Mouse (Mus musculus) midbrain, embryonic 14.5 days (tissue): Measurements from ENCODE around the gene Csnk1e. TPM values are rescaled to one million over a fixed set of nuclear protein-coding genes. Genes with fewer than 3 reads are reported as not detected.

ENCODE experiments used
- ATAC-seq: fragments of 200-750 bp; cut with Nextera tagmentation; 2 replicates; pipeline ENCODE4 v1.8.0; 2017; ENCODE audit warnings: moderate number of reproducible peaks, moderate library complexity; ENCODE audit not compliant: low FRiP score, low TSS enrichment
- DNase-seq: peaks from one replicate; pipeline ENCODE4 v3.0.0-alpha.2; 2015
- H3K27ac ChIP-seq: fragments of 300-500 bp; sonication (generic); replicated peaks from 2 replicates; pipeline ENCODE4 v1.5.1; 2014; ENCODE audit warnings: mild to moderate bottlenecking, low read depth, low read length, moderate library complexity
- H3K27me3 ChIP-seq: fragments of 300-500 bp; sonication (generic); 2 replicates; pipeline ENCODE4 v1.6.1; 2014; ENCODE audit warnings: low read length, control low read depth, mixed read lengths; ENCODE audit not compliant: control insufficient read depth, insufficient read depth
- H3K36me3 ChIP-seq: fragments of 300-500 bp; sonication (generic); 2 replicates; pipeline ENCODE4 v1.6.1; 2014; ENCODE audit warnings: low read length, control low read depth; ENCODE audit not compliant: control insufficient read depth, insufficient read depth
- H3K4me1 ChIP-seq: fragments of 300-500 bp; sonication (generic); 2 replicates; pipeline ENCODE4 v1.6.1; 2014; ENCODE audit warnings: mild to moderate bottlenecking, antibody characterized with exemption, low read length, control low read depth; ENCODE audit not compliant: control insufficient read depth, insufficient read depth
- H3K4me2 ChIP-seq: fragments of 300-500 bp; sonication (generic); 2 replicates; pipeline ENCODE4 v1.6.1; 2014; ENCODE audit warnings: mild to moderate bottlenecking, low read length, moderate library complexity
- H3K4me3 ChIP-seq: fragments of 300-500 bp; sonication (generic); replicated peaks from 2 replicates; pipeline ENCODE4 v1.5.1; 2014; ENCODE audit warnings: low read depth, low read length
- H3K9ac ChIP-seq: fragments of 300-500 bp; sonication (generic); replicated peaks from 2 replicates; pipeline ENCODE4 v1.6.1; 2014; ENCODE audit warnings: mild to moderate bottlenecking, low read length, moderate library complexity
- H3K9me3 ChIP-seq: fragments of 300-500 bp; sonication (generic); 2 replicates; pipeline ENCODE4 v1.6.1; 2016; ENCODE audit warnings: low read length, control low read depth, mixed read lengths; ENCODE audit not compliant: control insufficient read depth
- WGBS: fragments of 180-500 bp; shearing (Covaris S2); extraction: QIAGEN DNeasy Blood & Tissue Kit; methylation state at CpG from one replicate; pipeline ENCODE4 v1.1.7; 2014; 5-methylcytosine and 5-hydroxymethylcytosine counted together
- microRNA counts: library from miRNA; unstranded; fragments of <30 nt; microRNA quantifications from one replicate; lab custom pipeline; 2016
- microRNA-seq: library from miRNA; unstranded; fragments of <30 nt; microRNA quantifications from one replicate; pipeline ENCODE4, GENCODE M21; 2016
- polyA plus RNA-seq: library from polyadenylated mRNA; unstranded; fragments of >200 nt; fragmentation: Nextera tagmentation; extraction: Ambion mirVana; gene quantifications from 2 replicates; pipeline ENCODE4 v1.2.1, GENCODE M21; 2014

Gene Csnk1e
- polyA plus RNA-seq, 1 experiment from 2014 or later, result 225 TPM

GRCm38 (mm10) chr15:79374760-79375159 lies 80.6 kb downstream of the Csnk1e start:
- H3K4me3 ChIP-seq, result no peak overlapping the region
- H3K36me3 ChIP-seq, result peaks cover 69% of the 10 kb centered on the region
- DNase-seq (no peak), ATAC-seq (no peak)
- no peaks in the 10 kb centered on the region for H3K9me3 ChIP-seq
- no peak overlapping the region; the same call in 1 of the 2 replicates for H3K9ac ChIP-seq
- peak overlapping the region; percentile 37; the same call in 1 of the 2 replicates for H3K27ac ChIP-seq
- whole genome bisulfite sequencing, result 58% methylated on average over 3 of the region's 3 CpGs
- no peak overlapping the region for H3K4me2 ChIP-seq
- no peaks in the 10 kb centered on the region for H3K4me1 ChIP-seq
- no peaks in the 10 kb centered on the region for H3K27me3 ChIP-seq

GRCm38 (mm10) chr15:79370281-79370843 lies 85.0 kb downstream of the Csnk1e start:
- no peaks in the 10 kb centered on the region for H3K9me3 ChIP-seq
- DNase-seq (no peak), ATAC-seq (no peak)
- H3K36me3 ChIP-seq, result peaks cover 77% of the 10 kb centered on the region
- 0 out of 2 replicates have a peak overlapping the region, but pooled peaks have one; percentile 13 for H3K27ac ChIP-seq
- no peak overlapping the region for H3K4me2 ChIP-seq
- 71% methylated on average over 7 of the region's 7 CpGs for WGBS
- H3K9ac ChIP-seq, result no peak overlapping the region
- H3K4me3 ChIP-seq, result no peak overlapping the region
- no peaks in the 10 kb centered on the region for H3K27me3 ChIP-seq
- H3K4me1 ChIP-seq, result no peaks in the 10 kb centered on the region

GRCm38 (mm10) chr15:79369452-79370280 lies 85.7 kb downstream of the Csnk1e start:
- no peak overlapping the region for H3K4me3 ChIP-seq
- H3K36me3 ChIP-seq, result peaks cover 80% of the 10 kb centered on the region
- no peak overlapping the region for H3K27ac ChIP-seq
- DNase-seq (no peak), ATAC-seq (no peak)
- no peaks in the 10 kb centered on the region for H3K9me3 ChIP-seq
- no peak overlapping the region for H3K9ac ChIP-seq
- no peaks in the 10 kb centered on the region for H3K4me1 ChIP-seq
- H3K4me2 ChIP-seq, result no peak overlapping the region
- H3K27me3 ChIP-seq, result no peaks in the 10 kb centered on the region
- WGBS, result 63% methylated on average over 15 of the region's 15 CpGs

- Histone ChIP-seq H3K4me2 (no peak overlapping the region), H3K27me3 (no peaks in the 10 kb centered on the region), H3K4me3 (no peak overlapping the region), H3K9ac (no peak overlapping the region), H3K27ac (no peak overlapping the region), H3K4me1 (no peaks in the 10 kb centered on the region), H3K36me3 (peaks cover 80% of the 10 kb centered on the region), H3K9me3 (no peaks in the 10 kb centered on the region)
- ATAC-seq (no peak), DNase-seq (no peak)
- 90% methylated on average over 8 of the region's 8 CpGs for WGBS
These were observed 86.4 kb downstream of the Csnk1e start for GRCm38 (mm10) chr15:79368861-79369440.

GRCm38 (mm10) chr15:79368313-79368811 lies 87.0 kb downstream of the Csnk1e start:
- Histone ChIP-seq H3K4me2 (no peak overlapping the region), H3K27me3 (no peaks in the 10 kb centered on the region), H3K36me3 (peaks cover 82% of the 10 kb centered on the region), H3K4me3 (no peak overlapping the region), H3K4me1 (no peaks in the 10 kb centered on the region), H3K27ac (no peak overlapping the region), H3K9ac (no peak overlapping the region), H3K9me3 (no peaks in the 10 kb centered on the region)
- 75% methylated on average over 14 of the region's 14 CpGs for WGBS
- ATAC-seq, result no peak
- DNase-seq, result no peak

MicroRNA genes within 50 kb of the gene (microRNA counts, 519-probe panel; counts per million panel counts)
- microRNA mmu-miR-1943 (lab: Ali Mortazavi, UCI), result not detected

Small RNA genes within 50 kb of the gene (microRNA-seq; reads per million reads assigned to microRNA genes)
- gene Gm44302, result not detected
- 1.8 reads per million, percentile 8 among the genes with 10 or more reads in this experiment for gene Mir1943

Other genes starting within 250 kb of the Csnk1e start
- 47.7 and 74.3 TPM in 2 replicates for gene Pick1, start 226.4 kb downstream of the Csnk1e start, polyA plus RNA-seq
- 1.6 TPM in 2 replicates for gene Gm49486, start 226.2 kb downstream of the Csnk1e start, polyA plus RNA-seq
- 0.28 and 0.34 TPM in 2 replicates for gene Slc16a8, start 200.8 kb downstream of the Csnk1e start, polyA plus RNA-seq
- 1.9 and 2.0 TPM in 2 replicates for gene Baiap2l2, start 170.0 kb downstream of the Csnk1e start, polyA plus RNA-seq
- 26.0 and 28.2 TPM in 2 replicates for gene Pla2g6, start 127.2 kb downstream of the Csnk1e start, polyA plus RNA-seq
- 1.0 and 1.2 TPM in 2 replicates for gene Maff, start 108.9 kb downstream of the Csnk1e start, polyA plus RNA-seq
- 32.2 and 36.6 TPM in 2 replicates for gene Tmem184b, start 52.0 kb downstream of the Csnk1e start, polyA plus RNA-seq
- gene Kcnj4, start 49.7 kb upstream of the Csnk1e start, polyA plus RNA-seq, result 0.23 TPM in 1 of 2 replicates, not detected in the other
- gene Kdelr3, start 60.8 kb upstream of the Csnk1e start, polyA plus RNA-seq, result 5.4 and 7.1 TPM in 2 replicates
- 115 and 137 TPM in 2 replicates for gene Ddx17, start 91.2 kb upstream of the Csnk1e start, polyA plus RNA-seq
- 0.38 and 0.75 TPM in 2 replicates for gene Dmc1, start 149.5 kb upstream of the Csnk1e start, polyA plus RNA-seq
- gene Fam227a, start 203.4 kb upstream of the Csnk1e start, polyA plus RNA-seq, result 6.9 TPM in 2 replicates
- 84.2 and 89.7 TPM in 2 replicates for gene Cby1, start 203.6 kb upstream of the Csnk1e start, polyA plus RNA-seq
- 237 and 259 TPM in 2 replicates for gene Tomm22, start 215.3 kb upstream of the Csnk1e start, polyA plus RNA-seq
- gene Josd1, start 232.4 kb upstream of the Csnk1e start, polyA plus RNA-seq, result 16.2 and 23.9 TPM in 2 replicates
- 42.5 and 49.5 TPM in 2 replicates for gene Gtpbp1, start 235.3 kb upstream of the Csnk1e start, polyA plus RNA-seq